Mouse (Mus musculus): ENCODE results near the gene Pygm.

- TF ChIP-seq CTCF (IDR thresholded peaks at IDR 0.05; ENCODE audit: control insufficient read depth, insufficient read depth, insufficient read length): no peak
- TF ChIP-seq FOSL1 (IDR thresholded peaks at IDR 0.05; ENCODE audit: insufficient read depth, low read length, poor library complexity, severe bottlenecking): no peak
- TF ChIP-seq MYOG (IDR thresholded peaks at IDR 0.05; ENCODE audit: control insufficient read depth, extremely low read depth, insufficient read length): no peak
- no peak for TF ChIP-seq MAX (IDR thresholded peaks at IDR 0.05)
- no peak for TF ChIP-seq USF1 (IDR thresholded peaks at IDR 0.05; ENCODE audit: low read depth)
- no peak for TF ChIP-seq MYOD1 (IDR thresholded peaks at IDR 0.05; ENCODE audit: control insufficient read depth, insufficient read length, low read depth)
These were observed 9.4 kb downstream of the Pygm start for GRCm38 (mm10) chr19:6393637-6394036.

All from C2C12 (cell line).